Mouse (Mus musculus): Measurements from ENCODE around the gene Prkg1.
"Not testable (repeated sequence)": the region's sequence is repeated elsewhere in the genome, so short reads cannot be mapped to it uniquely, and the experiment has no call there.

The Prkg1 gene

GRCm38 (mm10) chr19:31336381-31336780, 428.5 kb downstream of the Prkg1 start:
- DNase-seq (ENCODE audit: low read depth, low spot score) = no peak

GRCm38 (mm10) chr19:31329893-31330292, 434.9 kb downstream of the Prkg1 start:
- DNase-seq (ENCODE audit: low read depth, low spot score) = no peak

GRCm38 (mm10) chr19:31304760-31305159, 460.1 kb downstream of the Prkg1 start:
- no peak for DNase-seq (ENCODE audit: low read depth, low spot score)

GRCm38 (mm10) chr19:31291231-31291630, 473.6 kb downstream of the Prkg1 start:
- DNase-seq (ENCODE audit: low read depth, low spot score) = no peak

GRCm38 (mm10) chr19:31284581-31284980, 480.3 kb downstream of the Prkg1 start:
- DNase-seq (ENCODE audit: low read depth, low spot score) = no peak

- no peak for DNase-seq (ENCODE audit: low read depth, low spot score)
Measured at GRCm38 (mm10) chr19:31284126-31284525, 480.7 kb downstream of the Prkg1 start.

- DNase-seq (ENCODE audit: low read depth, low spot score) = no peak
Measured at GRCm38 (mm10) chr19:31283617-31284016, 481.2 kb downstream of the Prkg1 start.

- DNase-seq (ENCODE audit: low read depth, low spot score) = no peak
Measured at GRCm38 (mm10) chr19:31279797-31280486, 484.9 kb downstream of the Prkg1 start.

GRCm38 (mm10) chr19:31262438-31262837, 502.4 kb downstream of the Prkg1 start:
- no peak for DNase-seq (ENCODE audit: low read depth, low spot score)

GRCm38 (mm10) chr19:31260494-31260893, 504.3 kb downstream of the Prkg1 start:
- DNase-seq (ENCODE audit: low read depth, low spot score) = no peak

- DNase-seq (ENCODE audit: low read depth, low spot score) = no peak
Measured at GRCm38 (mm10) chr19:31255780-31256179, 509.1 kb downstream of the Prkg1 start.

GRCm38 (mm10) chr19:31232410-31232809, 532.4 kb downstream of the Prkg1 start:
- DNase-seq (ENCODE audit: low read depth, low spot score) = no peak

GRCm38 (mm10) chr19:31228385-31228784, 536.4 kb downstream of the Prkg1 start:
- no peak for DNase-seq (ENCODE audit: low read depth, low spot score)

GRCm38 (mm10) chr19:31223457-31223856, 541.4 kb downstream of the Prkg1 start:
- DNase-seq (ENCODE audit: low read depth, low spot score) = no peak

- DNase-seq (ENCODE audit: low read depth, low spot score) = not testable (repeated sequence)
Measured at GRCm38 (mm10) chr19:31219261-31219660, 545.6 kb downstream of the Prkg1 start.

- no peak for DNase-seq (ENCODE audit: low read depth, low spot score)
Measured at GRCm38 (mm10) chr19:31210850-31211249, 554.0 kb downstream of the Prkg1 start.

GRCm38 (mm10) chr19:31210449-31210848, 554.4 kb downstream of the Prkg1 start:
- no peak for DNase-seq (ENCODE audit: low read depth, low spot score)

- DNase-seq (ENCODE audit: low read depth, low spot score) = no peak
Measured at GRCm38 (mm10) chr19:31199583-31199982, 565.2 kb downstream of the Prkg1 start.

GRCm38 (mm10) chr19:31198461-31198860, 566.4 kb downstream of the Prkg1 start:
- DNase-seq (ENCODE audit: low read depth, low spot score) = no peak

- DNase-seq (ENCODE audit: low read depth, low spot score) = no peak
Measured at GRCm38 (mm10) chr19:31197076-31197475, 567.8 kb downstream of the Prkg1 start.

GRCm38 (mm10) chr19:31188559-31189218, 576.1 kb downstream of the Prkg1 start:
- DNase-seq (ENCODE audit: low read depth, low spot score) = no peak

GRCm38 (mm10) chr19:31180757-31181156, 584.1 kb downstream of the Prkg1 start:
- no peak for DNase-seq (ENCODE audit: low read depth, low spot score)

GRCm38 (mm10) chr19:31177279-31177922, 587.4 kb downstream of the Prkg1 start:
- no peak for DNase-seq (ENCODE audit: low read depth, low spot score)
